Mouse (Mus musculus): ENCODE results near the gene Spice1.
A peak's percentile ranks its signal among the peaks of the same experiment; 100 is the strongest.

Gene Spice1

GRCm38 (mm10) chr16:44347071-44347901, at the start of gene Spice1:
TSS of gene Spice1 (plus strand) at chr16:44347121.
- DNase-seq (ENCODE audit: low read depth, low spot score) = peak; percentile 80

- DNase-seq (ENCODE audit: low read depth, low spot score) = no peak
Measured at GRCm38 (mm10) chr16:44299438-44300093, 47.4 kb upstream of the Spice1 start.

GRCm38 (mm10) chr16:44302126-44302892, 44.6 kb upstream of the Spice1 start:
- no peak for DNase-seq (ENCODE audit: low read depth, low spot score)

- no peak for DNase-seq (ENCODE audit: low read depth, low spot score)
Measured at GRCm38 (mm10) chr16:44303822-44304221, 43.1 kb upstream of the Spice1 start.

GRCm38 (mm10) chr16:44305606-44306005, 41.3 kb upstream of the Spice1 start:
- no peak for DNase-seq (ENCODE audit: low read depth, low spot score)

- DNase-seq (ENCODE audit: low read depth, low spot score) = no peak
Measured at GRCm38 (mm10) chr16:44313422-44313821, 33.5 kb upstream of the Spice1 start.

- no peak for DNase-seq (ENCODE audit: low read depth, low spot score)
Measured at GRCm38 (mm10) chr16:44316350-44316749, 30.6 kb upstream of the Spice1 start.

- DNase-seq (ENCODE audit: low read depth, low spot score) = no peak
Measured at GRCm38 (mm10) chr16:44320232-44320631, 26.7 kb upstream of the Spice1 start.

- DNase-seq (ENCODE audit: low read depth, low spot score) = no peak
Measured at GRCm38 (mm10) chr16:44328644-44329043, 18.3 kb upstream of the Spice1 start.

- DNase-seq (ENCODE audit: low read depth, low spot score) = no peak
Measured at GRCm38 (mm10) chr16:44330657-44331056, 16.3 kb upstream of the Spice1 start.

- DNase-seq (ENCODE audit: low read depth, low spot score) = no peak
Measured at GRCm38 (mm10) chr16:44331154-44331553, 15.8 kb upstream of the Spice1 start.

GRCm38 (mm10) chr16:44331671-44331994, 15.3 kb upstream of the Spice1 start:
- DNase-seq (ENCODE audit: low read depth, low spot score) = no peak

GRCm38 (mm10) chr16:44331995-44332860, 14.7 kb upstream of the Spice1 start:
- no peak for DNase-seq (ENCODE audit: low read depth, low spot score)

GRCm38 (mm10) chr16:44332861-44333284, 14.0 kb upstream of the Spice1 start, which contains the start of gene Sidt1:
TSS of gene Sidt1 (minus strand) at chr16:44333196.
- no peak for DNase-seq (ENCODE audit: low read depth, low spot score)

GRCm38 (mm10) chr16:44337541-44337940, 9.4 kb upstream of the Spice1 start:
- no peak for DNase-seq (ENCODE audit: low read depth, low spot score)

- DNase-seq (ENCODE audit: low read depth, low spot score) = no peak
Measured at GRCm38 (mm10) chr16:44349801-44350397, 3.0 kb downstream of the Spice1 start.

- no peak for DNase-seq (ENCODE audit: low read depth, low spot score)
Measured at GRCm38 (mm10) chr16:44356291-44356690, 9.4 kb downstream of the Spice1 start.

- no peak for DNase-seq (ENCODE audit: low read depth, low spot score)
Measured at GRCm38 (mm10) chr16:44357571-44358268, 10.8 kb downstream of the Spice1 start.

- DNase-seq (ENCODE audit: low read depth, low spot score) = peak; percentile 22
Measured at GRCm38 (mm10) chr16:44361921-44362890, 15.3 kb downstream of the Spice1 start.
